In the genomic region with DNA sequence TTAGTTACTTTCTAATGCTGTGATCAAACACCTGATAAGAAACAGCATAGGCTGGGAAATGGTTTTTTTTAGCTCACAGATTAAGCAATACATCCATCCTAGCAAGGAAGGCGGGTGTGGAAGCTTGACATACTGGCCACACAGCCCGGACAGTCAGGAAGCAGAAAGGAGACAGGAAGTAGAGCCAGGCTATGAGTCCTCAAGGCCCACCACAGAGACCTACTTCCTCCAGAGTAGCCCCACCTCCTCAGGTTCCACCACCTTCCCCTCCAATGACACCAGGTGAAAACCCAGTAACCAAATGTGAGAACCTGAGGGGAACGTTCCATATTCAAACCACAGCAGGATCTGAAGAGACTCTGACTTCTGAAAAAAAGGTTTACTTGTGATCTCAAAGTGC, we compare ENCODE assay signal across 11 mouse cellular contexts. TPM values are rescaled to one million over a fixed set of nuclear protein-coding genes. Genes with fewer than 3 reads are reported as not detected.
DNase-seq lines count a peak whose midpoint lies in the region; ATAC-seq and TF ChIP-seq lines count a peak whose summit lies in the region.
"Had no signal": no experiment of that assay in that cellular context is flagged by ENCODE, and none has a peak within 500 bp of the region (broad histone marks: within the 10 kb centered on the region; RNA-seq: fewer than 3 reads in every experiment).

No protein-coding gene starts in this region.

- TF ChIP-seq RAD21 in CH12.LX (IDR thresholded peaks at IDR 0.05; ENCODE audit: low read depth, low read length), result no peak

- peak overlapping the region; percentile 32 for H3K4me2 ChIP-seq in heart, postnatal 0 days (ENCODE audit: low read depth, low read length)
- H3K4me2 ChIP-seq in CH12.LX (ENCODE audit: insufficient read depth, low read depth, poor library complexity, severe bottlenecking), result peak overlapping the region; percentile 87
- H3K4me2 ChIP-seq: limb, embryonic 15.5 days had no signal

- no peak overlapping the region for H3K9ac ChIP-seq in heart, postnatal 0 days (replicated peaks; ENCODE audit: low read depth, low read length)
- peak overlapping the region; percentile 34; the same call in 1 of the 2 replicates for H3K9ac ChIP-seq in CH12.LX (ENCODE audit: insufficient read depth, low read depth)
- H3K9ac ChIP-seq: limb, embryonic 15.5 days had no signal

- no peaks in the 10 kb centered on the region for H3K79me2 ChIP-seq in CH12.LX (replicated peaks; ENCODE audit: control insufficient read depth, extremely low read depth, insufficient read depth, poor library complexity, severe bottlenecking)

- peaks cover 10% of the 10 kb centered on the region for H3K4me1 ChIP-seq in heart, postnatal 0 days (ENCODE audit: control insufficient read depth, insufficient read depth)
- peaks cover 7 to 42% of the 10 kb centered on the region in 2 experiments; a peak in 3 of 4 replicates for H3K4me1 ChIP-seq in CH12.LX (ENCODE audit: control insufficient read depth in 1 of 2, insufficient read depth in 2 of 2)

- intact Hi-C loops in heart, postnatal 14 days (cut with DNase I), result loop anchor here (10.0 kb wide), 1 partner anchor 646 kb away; no protein-coding TSS in a partner anchor
- intact Hi-C loops in gastrocnemius, postnatal 36 days (cut with DNase I), result loop anchor here (10.0 kb wide), 2 partner anchors 166 to 646 kb away; a partner anchor contains a TSS

- no peaks in the 10 kb centered on the region for H3K9me3 ChIP-seq in heart, postnatal 0 days (replicated peaks; ENCODE audit: control insufficient read depth, low read length)
- H3K9me3 ChIP-seq in CH12.LX (replicated peaks; ENCODE audit: low read length), result no peaks in the 10 kb centered on the region
- H3K9me3 ChIP-seq: limb, embryonic 15.5 days had no signal

- 66% methylated on average over 3 of the region's 3 CpGs for WGBS in heart, postnatal 0 days

- peak; percentile 78 for TF ChIP-seq POLR2A in CH12.LX (IDR thresholded peaks at IDR 0.05; ENCODE audit: low read depth, low read length)

- H3K27me3 ChIP-seq in heart, postnatal 0 days (ENCODE audit: control insufficient read depth, insufficient read depth, low read length), result no peaks in the 10 kb centered on the region
- no peaks in the 10 kb centered on the region for H3K27me3 ChIP-seq in CH12.LX (replicated peaks)
- H3K27me3 ChIP-seq: limb, embryonic 15.5 days had no signal

- dilution Hi-C loops in CH12.LX (cut with MboI; ENCODE audit: extremely low pct_ligation_motif_present, extremely low pct_unique_long_range_greater_than_20kb, low sequenced_read_pairs), result no loop called here

- no peak for TF ChIP-seq EP300 in heart, postnatal 0 days (IDR thresholded peaks at IDR 0.05; ENCODE audit: low read depth)
- TF ChIP-seq EP300 in CH12.LX (IDR thresholded peaks at IDR 0.05; ENCODE audit: low read length), result no peak; the same call in 1 of the 2 replicates

- no peak overlapping the region for H3K4me3 ChIP-seq in heart, postnatal 0 days (ENCODE audit: low read depth, low read length)
- H3K4me3 ChIP-seq in CH12.LX (replicated peaks in 1 of 3; ENCODE audit: low read depth in 2 of 3, low read length in 2 of 3, poor library complexity in 1 of 3), result peak overlapping the region; percentile 9 to 38 (median 31)
- H3K4me3 ChIP-seq: limb, embryonic 15.5 days had no signal

- H3K36me3 ChIP-seq in heart, postnatal 0 days (replicated peaks; ENCODE audit: control insufficient read depth, insufficient read depth, low read length), result no peaks in the 10 kb centered on the region
- H3K36me3 ChIP-seq in CH12.LX (replicated peaks in 1 of 2; ENCODE audit: control insufficient read depth in 1 of 2, insufficient read depth in 1 of 2, low read length in 1 of 2), result no peaks in the 10 kb centered on the region
- H3K36me3 ChIP-seq: limb, embryonic 15.5 days had no signal

- in situ Hi-C loops in CH12.LX (cut with MboI; ENCODE audit: low pct_ligation_motif_present, low pct_unique_long_range_greater_than_20kb, low sequenced_read_pairs), result loop anchor here (5.0 to 10.0 kb wide), 4 partner anchors 168 to 428 kb away; a partner anchor contains a TSS

- TF ChIP-seq CTCF in heart, postnatal 0 days (IDR thresholded peaks at IDR 0.05; ENCODE audit: low read depth), result no peak
- no peak for TF ChIP-seq CTCF in CH12.LX (conservative IDR thresholded peaks at IDR 0.05 in 1 of 2, IDR thresholded peaks at IDR 0.05 in 1 of 2; ENCODE audit: low read depth in 2 of 2, low read length in 2 of 2)

- peak overlapping the region; percentile 70 for H3K27ac ChIP-seq in heart, postnatal 0 days (ENCODE audit: low read depth)
- no peak overlapping the region for H3K27ac ChIP-seq in CH12.LX (ENCODE audit: insufficient read depth, low read depth)
- H3K27ac ChIP-seq: limb, embryonic 15.5 days had no signal

- DNase-seq in heart, postnatal 0 days (ENCODE audit: low spot score), result no peak
- DNase-seq in heart, postnatal 14 days, result no peak
- DNase-seq in 416B (ENCODE audit: low read depth) (peak; percentile 81), CH12.LX (ENCODE audit: extremely low read depth) (peak; percentile 80)
- DNase-seq in frontal cortex, postnatal 10 days (ENCODE audit: low spot score in 2 of 2), result no peak
- DNase-seq in gastrocnemius, postnatal 36 days, result no peak
- DNase-seq: cerebellum, adult 9-10 months; heart, postnatal 36 days; kidney, adult 8-10 months had no signal

- no peak for ATAC-seq in heart, postnatal 0 days (ENCODE audit: insufficient read depth, low read depth)
- ATAC-seq in monocyte, adult 5-6 weeks (replicated peaks; ENCODE audit: insufficient number of reproducible peaks, low FRiP score, low TSS enrichment, poor library complexity, severe bottlenecking), result peak; percentile 20; the same call in 1 of the 2 replicates

TF ChIP-seq in CH12.LX, 34 proteins besides CTCF, POLR2A, EP300 and RAD21:
- TF ChIP-seq NELFE (IDR thresholded peaks at IDR 0.05; ENCODE audit: low read depth, low read length) (peak; percentile 57; the same call in 1 of the 2 replicates), IRF4 (IDR thresholded peaks at IDR 0.05; ENCODE audit: low read depth, low read length) (peak; percentile 35; the same call in 1 of the 2 replicates), ZMIZ1 (IDR thresholded peaks at IDR 0.05; ENCODE audit: low read depth, low read length) (no peak), GABPA (IDR thresholded peaks at IDR 0.05; ENCODE audit: insufficient replicate concordance, low read depth, low read length) (no peak), ETS1 (conservative IDR thresholded peaks at IDR 0.05; ENCODE audit: low read depth, low read length) (peak; percentile 15; the same call in 1 of the 2 replicates), ZNF384 (IDR thresholded peaks at IDR 0.05; ENCODE audit: low read depth, low read length) (peak; percentile 71), HCFC1 (IDR thresholded peaks at IDR 0.05; ENCODE audit: low read depth, low read length) (peak; percentile 36), TBP (conservative IDR thresholded peaks at IDR 0.05; ENCODE audit: low read depth, low read length) (peak; percentile 88), UBTF (IDR thresholded peaks at IDR 0.05; ENCODE audit: low read depth, low read length) (no peak), ELF1 (IDR thresholded peaks at IDR 0.05; ENCODE audit: low read depth, low read length) (peak; percentile 78), E2F4 (IDR thresholded peaks at IDR 0.05; ENCODE audit: insufficient replicate concordance, low read depth, low read length) (no peak), NRF1 (IDR thresholded peaks at IDR 0.05; ENCODE audit: low read depth, low read length) (no peak), POLR2AphosphoS2 (IDR thresholded peaks at IDR 0.05; ENCODE audit: low read depth, low read length) (no peak), TCF12 (IDR thresholded peaks at IDR 0.05; ENCODE audit: low read depth, low read length) (peak; percentile 54; the same call in 1 of the 2 replicates), BHLHE40 (IDR thresholded peaks at IDR 0.05; ENCODE audit: low read depth, low read length) (0 out of 2 replicates have a peak, but pooled peaks have one; percentile 32), MAX (IDR thresholded peaks at IDR 0.05; ENCODE audit: low read length) (no peak), CHD1 (IDR thresholded peaks at IDR 0.05; ENCODE audit: low read depth, low read length) (no peak), USF2 (conservative IDR thresholded peaks at IDR 0.05; ENCODE audit: low read depth, low read length) (no peak), SMC3 (IDR thresholded peaks at IDR 0.05; ENCODE audit: low read depth, low read length) (no peak)

RNA-seq across cellular contexts. Expression of a gene that starts 53.6 kb away (rescaled TPM):
- total RNA-seq in heart, postnatal 0 days (2014; rRNA removed; ENCODE audit: low replicate concordance), result 4.7 and 6.8 TPM in 2 replicates
- polyA plus RNA-seq in heart, postnatal 0 days (2015; fragmentation: Nextera tagmentation; extraction: Ambion mirVana), result 1.1 and 1.2 TPM in 2 replicates
- total RNA-seq in heart, postnatal 14 days (2021), result 10 to 100 TPM; 10.5 to 12.3 TPM
- total RNA-seq in CH12.LX (2012; rRNA removed), result 2.4 and 2.7 TPM in 2 replicates
- total RNA-seq in CH12.LX (2014; rRNA removed), result 0.83 and 1.1 TPM in 2 replicates
- 2.9 and 3.3 TPM in 2 replicates for polyA plus RNA-seq in CH12.LX (2012; ENCODE audit: insufficient read length, low read depth)
- total RNA-seq in monocyte, adult 5-6 weeks (2017), result 13.9 to 19.2 TPM (median 17.9 TPM) in 3 replicates
- total RNA-seq in gastrocnemius, postnatal 36 days (2021), result 1 to 10 TPM; 2.4 to 3.2 TPM

Comparison
In these comparisons a context has a peak if more than half of its experiments do, and no peak if none do; other contexts are left out.
1. DNase-seq: peak in 416B (single experiment) and CH12.LX (single experiment); none in heart, postnatal 0 days (single experiment), heart, postnatal 14 days (0 of 2), frontal cortex, postnatal 10 days (0 of 2) and gastrocnemius, postnatal 36 days (0 of 2).